Mouse (Mus musculus): Measurements from ENCODE around the gene H2-DMa. TPM values are rescaled to one million over a fixed set of nuclear protein-coding genes. Genes with fewer than 3 reads are reported as not detected.

The H2-DMa gene
- total RNA-seq, 4 experiments from 2014 or later, result 3.0 to 4.6 (median 4.0) TPM

DNA sequence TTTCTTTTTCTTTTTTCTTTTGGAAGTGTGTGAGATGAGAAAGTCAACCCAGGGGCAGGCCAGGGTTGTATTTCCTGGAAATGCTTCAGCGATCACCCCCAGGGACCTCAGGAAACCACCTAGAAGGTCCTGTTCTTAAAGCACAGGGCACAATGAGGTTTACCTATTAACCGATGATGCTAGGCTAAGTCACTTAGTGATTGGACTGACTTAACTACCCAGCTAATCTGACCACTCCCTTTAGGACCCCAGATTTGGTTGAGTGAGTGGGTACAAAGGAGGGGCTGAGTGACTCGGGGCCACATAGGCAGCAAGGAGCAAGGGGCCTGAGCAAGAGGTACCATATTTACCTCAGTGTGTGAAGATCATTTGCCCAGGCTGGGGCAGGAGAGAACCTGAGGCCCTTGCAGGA is 25.6 kb downstream of the H2-DMa start:
- no peak for DNase-seq (ENCODE audit: low spot score in 2 of 2)

DNA sequence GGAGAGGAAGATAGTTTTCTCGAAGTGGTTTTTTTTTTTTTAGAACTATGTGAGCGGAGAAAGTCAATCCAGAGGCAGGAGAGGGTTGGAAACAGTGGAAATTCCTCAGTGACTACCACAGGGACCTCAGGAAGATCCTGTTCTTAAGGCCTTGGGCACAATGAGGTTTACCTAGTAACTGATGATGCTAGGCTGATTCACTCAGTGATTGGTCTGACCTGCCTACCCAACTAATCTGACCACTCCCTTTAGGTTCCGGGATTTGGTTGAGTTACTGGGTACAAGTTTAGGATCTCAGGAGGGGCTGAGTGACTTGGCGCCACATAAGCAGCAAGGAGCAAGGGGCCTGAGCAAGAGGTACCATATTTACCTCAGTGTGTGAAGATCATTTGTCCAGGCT is 33.6 kb downstream of the H2-DMa start, which contains the start of gene H2-DMb1:
Gene H2-DMb1 (plus strand): TSS at position 150 of the 400 bp plus-strand sequence.
- no peak for DNase-seq (ENCODE audit: low spot score in 2 of 2)

DNA sequence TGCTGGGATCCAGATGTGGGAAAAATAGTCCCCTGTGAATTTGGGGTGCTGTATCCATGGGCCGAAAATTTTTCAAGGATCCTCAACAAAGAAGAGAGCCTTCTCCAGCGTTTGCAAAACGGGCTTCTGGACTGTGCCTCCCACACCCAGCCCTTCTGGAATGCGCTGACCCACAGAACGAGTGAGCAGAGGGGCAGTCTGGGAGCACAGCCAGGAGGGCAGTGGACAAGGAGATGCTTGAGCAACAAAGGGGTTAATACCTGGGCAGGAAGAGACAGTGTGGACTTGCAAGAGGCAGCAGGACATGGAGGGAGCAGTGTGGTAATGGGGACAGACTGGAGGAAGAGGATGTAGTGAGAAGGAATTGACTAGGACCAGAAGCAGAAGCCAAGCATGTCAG is 36.2 kb downstream of the H2-DMa start:
- DNase-seq (ENCODE audit: low spot score in 2 of 2), result no peak

DNA sequence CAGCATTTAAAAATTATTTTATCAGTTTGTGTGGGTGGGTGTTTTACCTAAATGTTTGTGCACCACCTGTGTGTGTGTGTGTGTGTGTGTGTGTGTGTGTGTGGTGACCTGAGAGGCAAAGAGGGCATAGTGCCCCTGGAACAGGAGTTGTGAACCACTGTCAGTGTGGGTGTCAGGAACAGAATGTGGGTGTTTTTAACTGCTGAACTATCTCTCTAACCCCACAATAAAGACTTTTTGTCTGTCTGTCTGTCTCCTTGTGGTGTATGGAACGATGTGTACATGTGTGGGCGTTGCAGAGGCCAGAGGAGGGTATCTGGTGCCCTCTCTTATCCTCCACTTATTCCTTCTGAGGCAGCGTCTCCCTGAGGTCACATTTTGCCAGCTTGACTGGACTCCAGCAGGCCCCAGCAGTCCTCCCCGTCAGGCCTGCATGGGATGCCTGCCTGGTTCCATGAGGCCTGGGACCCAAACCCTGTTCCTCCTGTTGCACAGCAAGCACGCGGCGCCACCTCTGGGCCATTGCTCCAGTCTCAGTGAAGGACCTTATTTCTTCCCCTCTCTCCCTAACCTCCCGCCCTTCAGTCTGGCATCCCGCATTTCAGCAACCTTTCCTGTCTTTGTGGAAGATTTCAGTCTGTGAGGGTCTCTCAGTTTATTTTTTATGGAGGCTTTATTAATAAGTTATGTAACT is 45.0 kb downstream of the H2-DMa start:
- no peak for DNase-seq (ENCODE audit: low spot score in 2 of 2)

DNA sequence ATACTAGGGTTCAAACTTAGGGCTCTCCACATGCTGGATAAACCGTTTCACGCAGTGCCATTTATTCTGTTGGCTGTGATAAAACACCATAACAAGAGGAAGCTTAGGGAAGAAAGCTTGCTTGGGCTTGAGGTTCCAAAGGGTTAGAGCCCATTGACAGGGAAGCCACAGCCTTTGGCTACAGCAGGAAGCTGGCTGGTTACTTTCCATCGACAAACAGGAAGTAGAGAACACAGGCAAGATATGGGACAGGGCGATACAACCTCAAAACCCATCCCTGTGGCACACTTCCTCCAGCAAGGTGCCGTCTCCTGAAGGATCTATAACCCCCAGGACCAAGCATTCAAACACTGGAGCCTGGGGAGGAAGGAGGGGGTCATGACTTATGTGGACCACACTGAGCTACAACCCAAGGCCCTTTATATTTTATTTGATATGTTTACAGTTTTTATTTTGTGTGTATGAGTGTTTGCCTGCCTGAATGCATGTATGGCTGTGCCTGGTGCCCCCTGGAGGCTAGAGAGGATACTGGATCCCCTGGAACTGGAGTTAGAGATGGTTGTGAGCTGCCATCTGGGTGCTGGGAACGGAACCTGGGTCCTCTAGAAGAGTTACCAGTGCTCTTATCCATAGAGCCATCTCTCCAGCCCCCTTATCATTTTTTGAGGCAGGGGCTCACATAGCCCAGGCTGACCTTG is 45.8 kb downstream of the H2-DMa start:
- DNase-seq (ENCODE audit: low spot score in 2 of 2), result no peak

DNA sequence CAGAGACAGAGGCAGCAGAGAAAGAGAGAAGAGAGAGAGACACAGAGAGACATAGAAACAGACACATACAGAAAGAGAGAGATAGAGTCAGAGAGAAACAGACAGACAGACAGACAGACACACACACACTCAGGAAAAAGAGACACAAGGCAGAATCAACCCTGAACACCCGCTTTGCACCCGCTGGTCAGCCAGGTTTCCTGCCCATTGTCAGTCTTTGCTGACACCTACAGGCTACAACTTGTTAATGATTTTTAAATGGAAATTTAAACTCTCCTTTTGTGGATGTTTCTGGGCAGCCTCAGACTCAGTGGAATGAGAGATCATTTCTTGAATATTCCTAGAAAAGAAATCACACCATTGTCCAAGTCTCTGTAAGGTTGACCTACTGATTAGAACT is 49.9 kb downstream of the H2-DMa start:
- no peak for DNase-seq (ENCODE audit: low spot score in 2 of 2)

DNA sequence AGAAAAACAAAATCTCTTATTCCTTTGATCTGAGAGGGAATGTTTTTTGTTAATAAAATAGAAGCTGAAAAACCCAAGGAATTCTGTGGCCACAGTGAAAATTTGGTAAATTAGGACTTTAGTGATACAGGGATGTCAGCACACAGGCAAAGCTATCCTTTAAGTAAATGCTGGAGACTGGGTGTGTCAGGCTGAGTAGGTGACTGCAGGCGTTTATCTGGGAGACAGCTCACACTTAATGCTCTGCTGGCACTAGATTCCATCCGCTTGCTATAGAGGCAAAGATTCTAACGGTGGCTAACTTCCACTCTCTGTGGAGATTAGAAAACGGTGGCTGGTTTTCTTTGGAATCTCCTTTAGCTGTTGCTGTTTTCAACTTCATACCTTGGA is 51.1 kb downstream of the H2-DMa start:
- DNase-seq (ENCODE audit: low spot score in 2 of 2), result no peak

DNA sequence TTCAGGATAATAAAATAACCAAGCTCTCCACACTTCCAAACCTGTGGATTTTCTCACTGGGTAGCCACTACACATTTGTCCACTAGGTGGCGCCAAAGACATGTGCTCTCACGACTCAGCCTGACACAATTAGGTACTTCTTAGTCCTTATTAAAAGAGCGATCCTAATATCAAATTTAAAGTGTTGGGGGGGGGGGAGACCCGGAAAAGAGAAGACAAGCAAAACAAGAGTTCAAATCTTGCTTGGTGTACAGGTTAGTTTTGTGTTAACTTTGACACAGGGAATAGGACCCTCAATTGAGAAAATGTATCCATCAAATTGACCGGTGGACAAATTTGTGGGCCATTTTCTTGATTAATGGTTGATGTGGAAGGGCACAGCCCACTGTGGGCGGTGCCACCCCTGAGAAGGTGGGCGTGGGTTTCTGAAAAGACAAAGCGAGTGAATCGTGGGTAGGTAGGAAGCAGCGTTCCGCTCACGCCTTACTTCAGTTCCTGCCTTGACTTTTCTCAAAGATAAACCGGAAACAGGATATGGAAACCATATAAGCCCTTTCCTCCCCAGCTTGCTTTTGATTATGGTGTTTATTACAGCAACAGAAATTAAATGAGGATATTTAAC is 51.6 kb downstream of the H2-DMa start:
- peak; percentile 70 to 72 for DNase-seq (ENCODE audit: low spot score in 2 of 2)

DNA sequence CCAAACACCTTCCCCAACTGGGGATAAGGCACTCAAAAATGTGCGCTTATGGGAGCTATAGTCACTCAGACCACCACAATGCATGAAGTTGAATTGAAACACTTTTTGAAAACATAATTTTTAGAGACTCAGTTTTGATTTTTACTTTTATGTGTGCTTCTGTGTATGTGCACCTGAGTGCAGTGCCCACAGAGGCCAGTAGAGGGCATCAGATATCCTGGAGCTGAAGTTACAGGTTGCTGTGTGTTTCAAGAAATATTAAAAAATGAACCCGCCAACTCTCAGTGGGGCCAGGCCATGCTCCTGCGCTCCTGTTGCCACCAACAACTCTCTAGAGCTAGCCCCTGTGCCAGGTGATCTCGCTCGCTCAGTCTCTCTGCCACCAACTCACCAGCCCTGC is 53.2 kb downstream of the H2-DMa start:
- no peak for DNase-seq (ENCODE audit: low spot score in 2 of 2)

DNA sequence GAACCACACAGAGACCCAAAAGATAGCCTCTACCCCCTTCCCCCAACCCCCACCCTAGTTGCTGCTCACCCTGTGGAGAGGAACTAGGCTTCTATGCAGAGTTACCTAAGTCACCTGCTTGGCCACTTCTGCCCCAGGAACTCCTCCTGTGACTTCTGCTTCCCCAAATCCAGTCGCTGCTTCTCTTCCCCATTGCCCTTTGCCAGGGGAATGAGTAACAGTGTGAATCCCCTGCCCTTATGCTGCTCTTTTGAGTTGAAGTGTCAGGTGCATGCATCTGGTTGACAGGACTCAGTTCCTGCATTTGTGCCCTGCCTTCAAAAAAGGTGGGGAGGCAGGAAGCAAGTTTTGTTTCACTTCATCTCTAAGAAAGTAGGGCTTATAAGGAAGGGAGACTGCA is 54.7 kb downstream of the H2-DMa start:
- no peak for DNase-seq (ENCODE audit: low spot score in 2 of 2)

DNA sequence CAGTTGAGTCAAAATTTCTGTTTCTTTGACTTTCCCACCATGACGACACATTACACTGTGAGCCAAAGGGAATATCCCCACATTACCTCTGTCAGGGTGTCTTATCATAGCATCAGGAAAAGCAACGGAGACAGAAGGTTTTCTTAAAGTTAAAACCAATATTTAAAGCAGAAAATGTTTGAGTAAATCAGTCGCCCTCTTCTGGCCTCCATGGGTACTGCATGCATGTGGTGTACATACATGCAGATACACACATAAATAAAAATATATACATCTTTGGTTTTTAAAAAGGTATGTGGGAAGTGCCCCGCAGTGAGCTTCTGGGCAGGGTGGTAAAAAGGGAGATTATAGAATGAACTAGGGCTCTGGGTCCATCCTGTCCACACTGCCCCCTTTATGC is 57.8 kb downstream of the H2-DMa start:
- DNase-seq (ENCODE audit: low spot score in 2 of 2), result no peak

DNA sequence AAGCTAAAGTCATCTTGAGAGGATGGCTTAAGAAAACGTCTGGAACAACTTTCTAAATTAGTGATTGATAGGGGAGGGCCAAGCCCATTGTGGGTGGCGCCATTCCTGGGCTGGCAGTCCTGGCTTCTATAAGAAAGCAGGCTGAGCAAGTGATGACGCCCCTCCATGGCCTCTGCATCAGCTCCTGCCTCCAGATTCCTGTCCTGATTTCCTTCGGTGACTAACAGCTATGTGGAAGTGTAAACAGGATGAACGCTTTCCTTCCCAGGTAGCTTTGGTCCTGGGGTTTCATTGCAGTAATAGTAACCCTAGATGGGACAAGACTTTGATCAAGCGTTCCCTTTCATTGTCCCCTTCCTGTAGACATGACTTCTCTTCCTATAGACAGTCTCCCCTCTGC is 59.7 kb downstream of the H2-DMa start:
- no peak for DNase-seq (ENCODE audit: low spot score in 2 of 2)

DNA sequence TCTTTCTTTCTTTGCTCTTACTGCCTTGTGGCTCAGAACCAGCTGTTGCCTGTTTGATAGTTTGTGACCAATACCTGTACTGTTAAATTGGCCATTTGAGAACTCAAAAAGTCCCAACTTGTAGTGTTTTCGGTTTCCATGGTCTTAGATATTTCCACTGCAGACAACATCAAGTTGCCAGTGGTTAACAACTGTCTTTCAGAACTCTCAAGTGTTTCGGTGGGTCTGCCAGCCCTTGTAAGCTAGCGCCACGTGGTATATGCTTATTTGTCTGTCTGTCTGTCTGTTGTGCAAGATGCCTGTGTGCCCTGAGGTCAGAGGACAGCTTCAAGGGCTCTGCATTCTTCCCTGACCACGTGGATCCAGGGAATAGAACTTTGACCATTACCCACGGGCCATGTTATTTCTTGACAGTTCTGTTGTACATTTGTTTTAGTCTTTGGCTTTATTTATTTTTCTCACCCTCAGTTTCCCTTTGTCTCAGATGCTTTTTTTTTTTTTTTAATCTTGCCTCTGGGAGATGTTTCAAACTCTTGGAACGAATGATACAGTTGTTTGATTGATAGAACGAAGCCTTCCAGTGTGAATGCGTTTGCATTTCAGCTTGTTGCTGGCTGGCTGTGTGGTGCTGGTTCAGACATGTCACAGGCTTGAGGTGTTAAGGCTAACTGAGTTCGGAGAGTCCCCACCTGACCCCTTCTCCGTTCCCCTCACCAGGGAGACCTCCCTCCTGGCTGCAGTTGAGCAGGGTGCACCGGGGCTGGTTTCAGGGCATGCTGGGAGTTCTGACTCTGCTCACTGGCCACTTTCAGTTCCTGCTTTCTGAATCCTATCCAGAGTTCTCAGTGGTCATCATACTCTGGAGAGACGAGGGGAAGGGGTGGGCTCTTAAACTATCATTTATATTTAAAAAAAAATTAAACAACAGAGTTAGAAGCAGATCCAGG is 60.8 kb downstream of the H2-DMa start:
- DNase-seq (ENCODE audit: low spot score in 2 of 2), result no peak

DNA sequence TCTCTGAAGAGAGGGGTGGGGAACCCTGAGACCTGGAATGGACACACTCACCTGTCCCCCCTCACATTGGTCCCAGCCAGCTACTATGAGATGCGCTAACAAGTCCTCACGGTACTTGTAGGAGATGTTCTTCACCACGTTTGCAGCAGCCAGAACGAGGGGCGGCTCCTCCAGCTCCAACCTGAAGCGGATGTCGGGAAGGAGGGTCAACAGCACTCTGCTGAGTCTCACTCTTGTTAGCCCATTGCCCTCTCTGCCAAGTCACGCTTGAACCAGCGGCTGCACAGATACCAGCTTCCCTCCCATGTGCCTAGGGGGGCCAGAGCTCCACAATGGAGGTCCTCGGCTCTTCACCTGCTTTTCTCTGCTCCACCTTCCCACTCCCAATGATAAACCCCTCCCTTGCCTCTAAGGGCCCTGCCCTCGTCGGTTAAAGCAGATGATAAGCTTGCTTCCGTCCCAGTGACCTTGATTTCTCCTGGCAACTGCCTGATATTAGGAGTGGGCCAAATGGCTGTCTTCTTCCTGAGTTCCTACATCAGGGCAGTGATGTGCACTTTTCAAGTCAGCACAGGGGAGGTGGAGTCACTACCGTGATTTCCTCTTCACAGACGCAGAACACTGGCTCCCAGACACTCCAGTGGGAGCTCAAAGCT is 64.4 kb downstream of the H2-DMa start:
- no peak for DNase-seq (ENCODE audit: low spot score in 2 of 2)

DNA sequence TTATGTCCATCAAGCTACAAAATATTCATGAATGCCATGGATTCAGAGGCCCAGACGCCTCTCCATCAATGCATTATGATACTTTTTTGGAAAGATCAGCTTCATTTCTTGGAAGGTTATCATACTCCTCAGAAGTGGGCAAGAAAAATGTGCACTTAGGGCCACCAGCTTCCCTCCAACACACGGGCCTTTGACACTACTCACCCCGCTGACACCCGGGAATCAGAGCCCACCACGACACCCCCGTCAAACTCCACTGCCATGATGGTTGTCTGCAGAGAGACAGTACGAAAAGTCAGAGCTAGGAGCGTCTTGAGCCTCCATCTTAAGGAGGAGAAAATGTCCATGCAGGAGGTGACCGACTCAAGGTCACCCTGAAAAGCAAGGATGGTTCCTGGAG is 66.2 kb downstream of the H2-DMa start:
- no peak for DNase-seq (ENCODE audit: low spot score in 2 of 2)

DNA sequence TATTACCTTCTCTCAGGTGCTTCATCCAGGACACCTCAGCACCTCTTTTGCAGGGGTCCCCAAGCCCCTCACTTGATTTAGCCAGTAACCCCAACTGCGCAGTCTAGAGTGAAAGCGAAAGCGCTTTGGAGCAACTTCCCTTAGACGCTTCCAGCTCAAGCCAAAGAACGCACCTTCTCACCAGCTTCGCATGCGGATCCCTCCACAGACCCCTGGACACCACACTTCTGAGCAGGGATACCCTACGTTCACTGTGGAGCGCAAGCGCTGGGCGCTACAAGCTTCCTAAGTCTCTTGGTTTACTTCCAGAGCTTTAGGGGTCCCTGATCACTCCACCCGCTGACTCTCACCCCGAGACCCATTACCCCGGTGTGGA is 67.5 kb downstream of the H2-DMa start:
- DNase-seq (ENCODE audit: low spot score in 2 of 2), result no peak

DNA sequence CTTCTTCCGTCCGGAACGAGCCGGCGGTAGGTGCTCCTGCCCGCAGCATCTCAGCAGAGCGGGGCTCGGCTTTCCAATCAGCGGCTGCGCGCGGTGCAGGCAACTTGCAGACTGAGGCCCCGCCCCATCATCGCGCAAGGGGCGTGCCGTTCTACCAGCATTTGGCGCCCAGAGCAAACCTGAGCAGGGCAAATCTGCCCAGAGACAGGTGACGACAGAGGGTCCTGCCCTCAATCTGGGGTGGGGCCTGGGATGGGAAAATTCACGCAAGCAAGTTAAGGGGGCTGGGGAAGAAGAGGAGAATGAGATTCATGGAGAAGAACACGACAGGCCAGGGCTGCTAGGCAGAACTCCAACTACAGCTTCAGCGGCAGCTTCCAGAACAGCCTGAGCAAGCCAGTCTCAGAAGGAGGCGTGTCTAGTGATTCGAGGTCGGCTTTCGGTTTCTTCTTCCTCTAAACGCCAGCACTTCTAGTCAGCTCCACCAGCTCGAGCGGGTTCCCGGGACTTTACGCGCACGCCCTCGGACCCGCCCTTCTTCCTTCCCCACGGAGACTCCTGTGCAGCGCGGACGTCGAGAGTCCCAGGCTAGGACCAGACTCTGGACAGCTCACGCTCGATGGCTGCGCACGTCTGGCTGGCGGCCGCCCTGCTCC is 68.0 kb downstream of the H2-DMa start, which contains the start of the genes Tap1 and Psmb9:
Gene Tap1 (plus strand): TSS at position 293 of the 656 bp plus-strand sequence.
Gene Psmb9 (minus strand): TSS at position 504 of the 656 bp plus-strand sequence.
- peak; percentile 96 for DNase-seq (ENCODE audit: low spot score in 2 of 2)

DNA sequence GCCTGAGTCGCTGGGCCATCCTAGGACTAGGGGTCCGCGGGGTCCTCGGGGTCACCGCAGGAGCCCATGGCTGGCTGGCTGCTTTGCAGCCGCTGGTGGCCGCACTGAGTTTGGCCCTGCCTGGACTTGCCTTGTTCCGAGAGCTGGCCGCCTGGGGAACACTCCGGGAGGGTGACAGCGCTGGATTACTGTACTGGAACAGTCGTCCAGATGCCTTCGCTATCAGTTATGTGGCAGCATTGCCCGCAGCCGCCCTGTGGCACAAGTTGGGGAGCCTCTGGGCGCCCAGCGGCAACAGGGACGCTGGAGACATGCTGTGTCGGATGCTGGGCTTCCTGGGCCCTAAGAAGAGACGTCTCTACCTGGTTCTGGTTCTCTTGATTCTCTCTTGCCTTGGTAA is 68.7 kb downstream of the H2-DMa start:
- no peak for DNase-seq (ENCODE audit: low spot score in 2 of 2)

Measured in gastrocnemius, adult 8-10 months (tissue).